Mouse (Mus musculus) ES-Bruce4 (cell line): ENCODE measurements around the gene Kcnma1. TPM values are rescaled to one million over a fixed set of nuclear protein-coding genes. Genes with fewer than 3 reads are reported as not detected.

Source experiments
- H3K27ac ChIP-seq: 2 replicates; pipeline ENCODE4 v1.5.1; 2012; ENCODE audit warnings: low read length, inconsistent platforms; ENCODE audit not compliant: insufficient read depth
- H3K27me3 ChIP-seq: 2 replicates; pipeline ENCODE4 v1.6.1; 2012; ENCODE audit warnings: mild to moderate bottlenecking, low read length, inconsistent platforms; ENCODE audit not compliant: control insufficient read depth, poor library complexity, insufficient read depth, severe bottlenecking
- H3K36me3 ChIP-seq: 2 replicates; pipeline ENCODE4 v1.6.1; 2012; ENCODE audit warnings: inconsistent platforms, mild to moderate bottlenecking, low read length, moderate library complexity; ENCODE audit not compliant: control insufficient read depth, poor library complexity, insufficient read depth, severe bottlenecking
- H3K4me1 ChIP-seq: one replicate; pipeline ENCODE4 v1.8.1; 2011; ENCODE audit warnings: low read length; ENCODE audit not compliant: control insufficient read depth, insufficient read depth
- H3K4me3 ChIP-seq: 2 replicates; pipeline ENCODE4 v1.5.1; 2011; ENCODE audit warnings: low read depth, mild to moderate bottlenecking, low read length
- H3K9ac ChIP-seq: 2 replicates; pipeline ENCODE4 v1.6.1; 2012; ENCODE audit warnings: low read depth, mild to moderate bottlenecking, inconsistent platforms; ENCODE audit not compliant: poor library complexity, severe bottlenecking
- H3K9me3 ChIP-seq: replicated peaks from 2 replicates; pipeline ENCODE4 v1.6.1; 2012; ENCODE audit warnings: mild to moderate bottlenecking, low read length, inconsistent platforms; ENCODE audit not compliant: control insufficient read depth, poor library complexity, insufficient read depth, severe bottlenecking
- CTCF ChIP-seq: IDR thresholded peaks from one replicate; pipeline ENCODE4 v1.8.1; 2011; ENCODE audit warnings: low read depth, low read length
- EP300 ChIP-seq: IDR thresholded peaks from 2 replicates; pipeline ENCODE4 v1.6.1; 2011; ENCODE audit warnings: low read depth, low read length; ENCODE audit not compliant: insufficient read depth
- POLR2A ChIP-seq: IDR thresholded peaks from one replicate; pipeline ENCODE4 v1.8.1; 2011; ENCODE audit warnings: low read length; ENCODE audit not compliant: insufficient read depth
- polyA plus RNA-seq: library from polyadenylated mRNA; stranded (reverse); fragments of >200 nt; gene quantifications from 2 replicates; pipeline ENCODE4 v1.2.4, GENCODE M21; 2011; ENCODE audit warnings: low read depth; ENCODE audit not compliant: missing spikeins, insufficient read depth, insufficient read length

Kcnma1 gene
- polyA plus RNA-seq, 1 experiment, result 1.8 TPM

GRCm38 (mm10) chr14:24035486-24036207, 21.4 kb upstream of the Kcnma1 start:
- Histone ChIP-seq H3K27ac (no peak overlapping the region), H3K36me3 (no peaks in the 10 kb centered on the region)

DNA sequence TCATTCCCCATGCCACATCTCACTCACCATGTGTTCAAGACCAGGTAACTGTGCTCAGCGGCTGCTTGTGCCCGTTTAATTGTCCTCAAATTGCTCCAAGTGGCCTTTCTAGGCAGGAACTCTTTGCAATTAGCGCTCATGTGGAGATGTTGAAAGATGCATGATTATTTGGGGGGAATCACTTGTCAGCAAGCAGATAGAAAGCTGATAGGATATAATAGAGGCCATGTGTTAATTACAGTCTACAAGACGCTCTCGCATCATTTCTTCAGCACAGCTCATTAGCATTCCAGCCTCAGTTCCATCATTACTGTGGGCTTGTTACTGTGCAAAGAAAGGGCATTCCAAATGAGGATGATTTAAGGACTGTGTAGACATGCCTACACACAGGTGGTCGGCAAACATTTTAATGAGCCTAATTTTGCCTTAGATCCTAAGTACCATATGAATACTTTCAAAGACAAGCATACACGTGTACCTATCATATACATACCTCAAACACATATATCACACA, 18.6 kb upstream of the Kcnma1 start:
- Histone ChIP-seq H3K27me3 (no peaks in the 10 kb centered on the region), H3K36me3 (no peaks in the 10 kb centered on the region), H3K27ac (no peak overlapping the region), H3K4me3 (no peak overlapping the region), H3K9me3 (no peaks in the 10 kb centered on the region), H3K9ac (no peak overlapping the region), H3K4me1 (no peaks in the 10 kb centered on the region)
- TF ChIP-seq POLR2A (no peak), EP300 (no peak), CTCF (no peak)

More at GRCm38 (mm10) chr14:24035486-24036207, 21.4 kb upstream of the Kcnma1 start:
- Histone ChIP-seq H3K27me3 (no peaks in the 10 kb centered on the region; the same call in 1 of the 2 replicates), H3K4me3 (no peak overlapping the region), H3K4me1 (no peaks in the 10 kb centered on the region), H3K9ac (no peak overlapping the region), H3K9me3 (no peaks in the 10 kb centered on the region)
- TF ChIP-seq EP300, result no peak
- TF ChIP-seq CTCF, result no peak
- no peak for TF ChIP-seq POLR2A

GRCm38 (mm10) chr14:24032201-24032600, 17.9 kb upstream of the Kcnma1 start:
- H3K9ac ChIP-seq, result no peak overlapping the region
- no peak overlapping the region for H3K27ac ChIP-seq
- no peak for TF ChIP-seq CTCF
- no peak for TF ChIP-seq POLR2A
- H3K36me3 ChIP-seq, result no peaks in the 10 kb centered on the region
- no peak overlapping the region for H3K4me3 ChIP-seq
- no peaks in the 10 kb centered on the region for H3K9me3 ChIP-seq
- H3K4me1 ChIP-seq, result no peaks in the 10 kb centered on the region
- no peaks in the 10 kb centered on the region for H3K27me3 ChIP-seq

DNA sequence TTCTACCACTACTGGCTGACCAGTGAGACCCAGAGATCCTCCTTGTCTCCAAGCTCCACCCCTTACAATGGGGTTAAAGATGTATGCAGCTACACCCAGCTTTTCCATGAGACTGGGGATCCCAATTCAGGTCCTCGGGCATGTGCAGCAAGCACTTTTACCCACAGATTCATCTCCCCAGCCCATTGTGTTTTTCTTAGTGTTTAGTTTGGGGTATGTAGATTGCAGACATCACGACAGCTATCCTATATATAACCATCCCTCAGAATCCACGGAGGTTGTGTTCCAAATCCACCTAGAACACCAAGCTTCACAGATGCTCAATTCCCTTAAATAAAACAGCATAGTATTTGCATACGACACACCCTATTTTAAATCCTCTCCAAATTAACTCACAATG, 6.4 kb upstream of the Kcnma1 start:
- H3K27me3 ChIP-seq, result no peaks in the 10 kb centered on the region
- H3K36me3 ChIP-seq, result no peaks in the 10 kb centered on the region
- no peak for TF ChIP-seq POLR2A
- no peak for TF ChIP-seq CTCF
- TF ChIP-seq EP300, result no peak
- no peak overlapping the region for H3K4me3 ChIP-seq
- H3K27ac ChIP-seq, result no peak overlapping the region
- no peak overlapping the region for H3K9ac ChIP-seq
- H3K4me1 ChIP-seq, result no peaks in the 10 kb centered on the region
- no peaks in the 10 kb centered on the region for H3K9me3 ChIP-seq

- no peaks in the 10 kb centered on the region for H3K36me3 ChIP-seq
- H3K9ac ChIP-seq, result no peak overlapping the region
- no peaks in the 10 kb centered on the region for H3K4me1 ChIP-seq
- no peaks in the 10 kb centered on the region for H3K9me3 ChIP-seq
- H3K4me3 ChIP-seq, result no peak overlapping the region
- TF ChIP-seq POLR2A, result no peak
- no peak for TF ChIP-seq EP300
- TF ChIP-seq CTCF, result no peak
- no peaks in the 10 kb centered on the region for H3K27me3 ChIP-seq
- no peak overlapping the region for H3K27ac ChIP-seq
Observed at GRCm38 (mm10) chr14:24009978-24010377, 4.3 kb downstream of the Kcnma1 start.

GRCm38 (mm10) chr14:24008252-24008651, 6.0 kb downstream of the Kcnma1 start:
- H3K9ac ChIP-seq, result no peak overlapping the region
- TF ChIP-seq POLR2A, result no peak
- peak; percentile 22 for TF ChIP-seq CTCF
- no peak overlapping the region for H3K4me3 ChIP-seq
- no peak overlapping the region for H3K27ac ChIP-seq
- H3K4me1 ChIP-seq, result no peaks in the 10 kb centered on the region
- no peaks in the 10 kb centered on the region for H3K36me3 ChIP-seq
- peaks cover 13% of the 10 kb centered on the region for H3K27me3 ChIP-seq
- H3K9me3 ChIP-seq, result no peaks in the 10 kb centered on the region
